Mouse (Mus musculus): Measurements from ENCODE around the gene 1700014D04Rik. TPM values are rescaled to one million over a fixed set of nuclear protein-coding genes. Genes with fewer than 3 reads are reported as not detected.

Gene 1700014D04Rik
- not detected in 2 replicates for polyA plus RNA-seq (2012)

DNA sequence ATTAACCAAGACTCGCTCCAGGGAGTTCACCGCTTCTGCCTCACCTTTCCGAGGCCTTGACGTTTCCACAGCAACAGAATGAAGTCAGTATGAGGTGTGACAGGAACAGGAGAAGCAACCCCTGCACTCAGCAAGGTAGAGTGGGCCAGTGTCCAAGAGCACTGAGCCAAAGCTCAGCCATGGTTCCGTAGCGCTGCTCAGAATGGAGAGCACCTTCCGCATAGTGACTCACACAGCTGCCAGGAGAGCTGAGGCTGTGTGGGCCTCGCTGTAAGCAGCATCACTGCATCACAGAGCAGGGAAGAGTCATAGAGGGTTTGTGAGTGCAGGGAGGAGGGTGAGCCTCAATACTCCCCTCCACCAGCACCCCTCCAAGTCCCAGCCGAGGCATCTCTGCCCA is at the start of gene 1700014D04Rik:
Gene 1700014D04Rik, minus strand, starts transcription at position 42 of the 400 bp plus-strand sequence.
- no peak for TF ChIP-seq GATA1 (IDR thresholded peaks at IDR 0.05; ENCODE audit: low read length)

GRCm38 (mm10) chr13:59795807-59796465 is 49.4 kb upstream of the 1700014D04Rik start:
- TF ChIP-seq GATA1 (IDR thresholded peaks at IDR 0.05; ENCODE audit: low read length), result no peak

DNA sequence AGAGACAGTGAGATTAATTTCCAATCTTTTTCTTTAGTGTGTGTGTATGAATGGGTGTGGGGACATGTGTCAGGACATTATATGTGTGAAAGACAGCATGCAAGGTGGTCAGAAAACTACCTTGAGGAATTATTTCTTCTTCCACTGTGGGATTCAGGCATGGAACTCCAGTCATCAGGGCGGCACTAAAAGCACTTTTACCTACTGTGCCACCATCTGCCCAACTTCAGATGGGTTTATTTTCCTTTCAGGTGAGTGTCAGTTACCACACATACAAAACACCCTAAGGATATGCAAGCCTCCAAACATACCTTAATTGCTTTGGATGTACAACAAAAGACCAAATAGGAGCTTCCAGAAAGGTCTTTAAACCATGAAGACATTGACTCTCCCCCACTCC is 48.2 kb upstream of the 1700014D04Rik start:
- TF ChIP-seq GATA1 (IDR thresholded peaks at IDR 0.05; ENCODE audit: low read length), result no peak

- no peak for TF ChIP-seq GATA1 (IDR thresholded peaks at IDR 0.05; ENCODE audit: low read length)
Measured at GRCm38 (mm10) chr13:59782145-59782544, 35.6 kb upstream of the 1700014D04Rik start, which contains the start of gene Gm49354. Gm49354 (minus strand) TSS chr13:59782245.

GRCm38 (mm10) chr13:59779213-59779612 is 32.7 kb upstream of the 1700014D04Rik start:
- no peak for TF ChIP-seq GATA1 (IDR thresholded peaks at IDR 0.05; ENCODE audit: low read length)

- TF ChIP-seq GATA1 (IDR thresholded peaks at IDR 0.05; ENCODE audit: low read length), result no peak
Measured at GRCm38 (mm10) chr13:59775168-59775567, 28.6 kb upstream of the 1700014D04Rik start.

DNA sequence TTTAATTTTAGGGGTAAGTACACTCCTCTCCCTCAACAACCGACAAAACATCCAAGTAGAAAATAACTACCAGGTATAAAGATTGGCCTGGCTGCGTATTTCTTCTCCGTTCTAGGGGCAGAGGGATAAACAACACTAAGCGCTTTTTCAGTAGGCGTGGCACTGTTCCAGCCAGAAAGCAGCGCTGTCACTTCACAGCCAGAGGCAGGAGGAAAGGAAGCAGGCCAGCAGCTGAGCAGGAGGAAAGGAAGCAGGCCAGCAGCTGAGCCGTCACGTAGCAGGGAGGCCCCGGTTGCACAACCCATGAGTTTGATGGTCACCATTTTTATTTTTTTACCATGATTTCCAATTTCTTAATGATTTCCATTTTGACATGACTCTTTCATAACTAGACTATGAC is 24.7 kb upstream of the 1700014D04Rik start:
- TF ChIP-seq GATA1 (IDR thresholded peaks at IDR 0.05; ENCODE audit: low read length), result no peak

DNA sequence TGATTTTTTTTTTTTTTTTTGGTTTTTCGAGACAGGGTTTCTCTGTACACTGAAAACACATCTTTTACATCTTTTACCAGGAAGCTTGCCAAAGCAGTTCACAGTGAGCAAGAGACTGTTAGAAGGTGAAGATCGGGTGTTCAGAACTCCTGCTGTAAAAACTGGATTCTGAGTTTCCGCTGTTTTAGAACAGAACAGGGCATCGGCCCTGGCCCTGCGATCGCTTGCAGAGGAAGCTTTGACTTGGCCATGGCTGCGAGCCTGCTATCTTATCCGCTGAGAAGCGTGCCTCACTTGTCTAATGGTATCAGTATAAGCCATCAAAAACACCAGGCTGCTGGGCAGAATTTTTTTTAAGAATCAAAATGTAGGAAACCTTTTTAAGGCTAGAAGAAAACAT is 24.3 kb upstream of the 1700014D04Rik start:
- TF ChIP-seq GATA1 (IDR thresholded peaks at IDR 0.05; ENCODE audit: low read length), result no peak

- TF ChIP-seq GATA1 (IDR thresholded peaks at IDR 0.05; ENCODE audit: low read length), result peak; percentile 38
Measured at GRCm38 (mm10) chr13:59770164-59770562, 23.6 kb upstream of the 1700014D04Rik start.

- no peak for TF ChIP-seq GATA1 (IDR thresholded peaks at IDR 0.05; ENCODE audit: low read length)
Measured at GRCm38 (mm10) chr13:59769296-59770163, 23.0 kb upstream of the 1700014D04Rik start, which contains the start of gene Isca1. Isca1 (minus strand) TSS chr13:59769810.

- no peak for TF ChIP-seq GATA1 (IDR thresholded peaks at IDR 0.05; ENCODE audit: low read length)
Measured at GRCm38 (mm10) chr13:59768531-59768930, 22.0 kb upstream of the 1700014D04Rik start.

GRCm38 (mm10) chr13:59766786-59767515 is 20.4 kb upstream of the 1700014D04Rik start:
- TF ChIP-seq GATA1 (IDR thresholded peaks at IDR 0.05; ENCODE audit: low read length), result no peak

GRCm38 (mm10) chr13:59762791-59763190 is 16.2 kb upstream of the 1700014D04Rik start:
- TF ChIP-seq GATA1 (IDR thresholded peaks at IDR 0.05; ENCODE audit: low read length), result no peak

DNA sequence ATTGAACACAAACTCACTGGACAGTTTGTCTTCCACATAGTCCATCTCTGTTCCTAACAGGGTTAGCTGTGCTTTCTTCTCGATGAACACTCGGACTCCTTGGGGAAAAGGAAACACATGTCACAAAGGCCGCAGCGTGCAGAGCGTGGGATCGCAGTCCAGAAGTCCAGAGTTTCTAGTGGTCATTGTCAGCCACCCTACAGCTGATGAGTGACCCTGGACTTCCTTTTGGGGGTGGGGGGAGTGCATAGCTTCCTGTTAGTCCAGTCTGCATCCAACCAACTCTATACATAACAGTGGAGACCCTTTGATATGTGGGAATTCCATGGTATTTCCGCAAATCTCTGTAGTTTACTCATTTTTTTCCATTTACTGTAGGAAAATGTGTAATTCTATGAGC is 10.4 kb upstream of the 1700014D04Rik start:
- no peak for TF ChIP-seq GATA1 (IDR thresholded peaks at IDR 0.05; ENCODE audit: low read length)

DNA sequence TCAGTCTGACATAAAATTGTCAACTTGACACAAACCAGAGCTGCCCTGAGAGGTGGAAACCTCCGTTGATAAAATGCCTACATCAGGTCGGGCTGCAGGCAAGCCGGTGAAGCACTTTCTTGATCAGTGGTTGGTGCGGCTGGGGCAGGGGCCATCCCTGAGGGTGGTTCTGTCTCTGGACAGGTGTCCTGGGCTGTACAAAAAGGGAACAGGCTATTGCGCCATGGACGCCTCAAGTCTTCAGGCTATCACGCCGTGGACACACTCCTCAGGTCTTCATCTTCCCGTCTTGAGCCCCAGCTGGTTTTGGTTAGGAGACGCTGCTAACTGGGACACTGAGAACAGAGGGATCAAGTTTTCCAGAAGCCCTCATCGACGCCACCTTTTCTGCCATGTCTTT is 3.8 kb upstream of the 1700014D04Rik start:
- TF ChIP-seq GATA1 (IDR thresholded peaks at IDR 0.05; ENCODE audit: low read length), result no peak

- no peak for TF ChIP-seq GATA1 (IDR thresholded peaks at IDR 0.05; ENCODE audit: low read length)
Measured at GRCm38 (mm10) chr13:59746164-59746563, 388 bp downstream of the 1700014D04Rik start.
